Mouse (Mus musculus): Measurements from ENCODE around the gene Il5ra.

Gene Il5ra

DNA sequence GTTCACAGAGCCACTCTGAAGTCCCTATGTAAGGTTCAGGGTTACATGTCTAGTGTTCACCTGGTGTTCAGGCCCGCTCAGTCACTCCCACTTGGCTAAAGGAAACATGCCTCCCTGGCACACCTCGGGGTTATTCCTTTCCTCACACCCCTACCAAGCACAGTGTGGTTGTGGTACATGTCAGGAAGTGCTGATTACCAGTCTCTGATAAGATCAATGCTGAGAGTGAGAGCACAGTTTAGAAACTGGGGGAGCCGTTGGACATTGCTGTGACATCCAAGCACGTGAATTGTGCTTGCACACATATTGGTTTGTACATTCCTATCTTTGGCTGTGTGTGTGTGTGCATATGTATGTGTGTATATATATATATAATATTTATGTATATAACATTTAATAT is 16.3 kb downstream of the Il5ra start:
- DNase-seq: no peak

DNA sequence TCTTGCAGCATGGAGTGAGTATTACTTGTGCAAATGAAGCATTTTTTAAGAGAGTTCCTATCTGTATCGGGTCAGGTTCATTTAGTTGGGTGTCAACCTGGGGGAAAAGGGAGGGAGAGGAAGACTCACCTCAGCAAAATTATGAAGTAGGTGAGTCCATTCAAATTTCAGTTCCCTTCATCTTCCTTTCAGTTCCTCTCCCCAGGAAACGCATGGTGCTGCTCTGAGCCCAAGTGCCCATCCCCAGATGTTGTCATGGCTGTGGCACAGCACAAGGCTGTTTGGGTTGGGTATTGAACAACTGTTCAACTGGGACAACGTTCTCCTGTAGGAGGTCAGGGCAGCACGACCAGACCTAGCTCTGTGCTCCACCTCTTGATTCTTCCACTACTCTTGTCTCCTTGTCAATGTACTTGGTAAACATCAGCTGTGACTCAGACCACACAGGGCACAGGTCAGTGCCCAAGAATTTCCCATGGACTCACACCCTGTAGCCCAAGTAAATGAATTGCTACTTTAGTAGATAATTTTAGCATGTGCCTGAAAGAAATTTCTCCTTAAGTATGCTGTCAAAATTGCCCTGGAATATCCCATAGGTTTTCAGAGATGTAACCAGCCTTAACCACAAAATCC is 19.0 kb downstream of the Il5ra start:
- DNase-seq: no peak

GRCm38 (mm10) chr6:106727703-106728102 is 21.1 kb downstream of the Il5ra start:
- DNase-seq: no peak

DNA sequence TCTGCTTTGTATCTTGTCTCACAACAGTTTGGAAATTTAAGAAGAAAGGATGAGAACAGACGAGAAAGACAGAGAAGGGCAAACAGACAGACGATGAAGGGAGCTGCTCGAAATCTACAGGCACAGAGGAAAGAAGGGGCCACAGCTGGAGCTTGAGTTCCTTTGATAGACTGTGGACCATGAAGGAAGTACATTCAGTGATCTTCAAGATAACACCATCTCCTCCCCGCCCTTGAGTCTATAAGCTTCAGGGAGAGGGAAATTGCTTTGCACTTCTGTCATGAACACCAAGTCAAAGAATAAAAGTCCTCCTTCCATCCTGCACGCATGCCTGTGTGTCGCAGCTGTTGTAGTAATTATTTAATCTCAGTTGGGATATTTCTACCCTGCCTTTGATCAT is 22.8 kb downstream of the Il5ra start:
- DNase-seq: no peak

DNA sequence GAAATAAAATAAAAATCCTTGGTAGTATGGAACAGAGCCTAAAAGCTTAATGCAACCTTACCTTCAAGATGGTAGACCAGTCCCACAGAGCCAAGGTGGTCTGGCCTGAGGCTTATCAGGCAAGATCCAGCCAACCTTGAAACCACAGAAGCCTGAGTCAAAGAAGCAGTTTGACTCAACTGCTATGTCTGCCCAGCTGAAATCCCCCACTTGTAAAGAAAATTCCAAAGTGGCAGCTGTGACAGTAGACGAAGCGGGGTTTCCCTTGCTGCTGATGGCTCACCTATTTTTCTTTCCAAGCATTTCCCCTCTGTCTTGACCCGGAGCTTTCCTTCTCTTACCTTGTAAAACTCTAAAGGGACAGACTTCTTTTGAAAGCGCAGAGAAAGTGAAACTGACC is 23.2 kb downstream of the Il5ra start:
- no peak for DNase-seq

DNA sequence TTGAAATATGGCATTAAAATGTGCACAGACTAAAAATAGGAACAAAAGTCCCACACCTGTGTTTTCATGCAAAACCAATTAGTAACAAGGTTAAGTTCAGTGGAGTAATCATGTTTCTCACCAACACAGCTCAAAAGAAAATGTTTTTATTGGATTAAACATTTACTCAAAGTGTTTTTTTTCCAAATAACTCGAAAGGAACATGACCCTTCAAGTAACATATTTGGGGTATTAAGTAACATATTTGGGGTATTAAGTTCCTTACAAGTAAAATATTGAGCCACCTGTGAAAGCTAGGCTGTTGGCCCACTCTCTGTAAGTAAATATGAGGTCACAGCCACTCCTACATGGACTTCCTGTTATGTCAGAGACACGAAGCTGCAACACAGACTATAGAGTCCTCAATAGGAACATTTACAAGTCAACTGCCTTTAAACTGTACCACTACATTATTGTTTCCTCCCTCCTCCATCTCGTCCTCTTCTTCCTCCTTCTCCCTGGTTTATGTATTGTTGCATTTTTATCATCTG is 43.3 kb downstream of the Il5ra start:
- DNase-seq: no peak

- DNase-seq: no peak
Observed at GRCm38 (mm10) chr6:106701931-106702330, 46.9 kb downstream of the Il5ra start.

- no peak for DNase-seq
Observed at GRCm38 (mm10) chr6:106675581-106675980, 73.3 kb downstream of the Il5ra start.

DNA sequence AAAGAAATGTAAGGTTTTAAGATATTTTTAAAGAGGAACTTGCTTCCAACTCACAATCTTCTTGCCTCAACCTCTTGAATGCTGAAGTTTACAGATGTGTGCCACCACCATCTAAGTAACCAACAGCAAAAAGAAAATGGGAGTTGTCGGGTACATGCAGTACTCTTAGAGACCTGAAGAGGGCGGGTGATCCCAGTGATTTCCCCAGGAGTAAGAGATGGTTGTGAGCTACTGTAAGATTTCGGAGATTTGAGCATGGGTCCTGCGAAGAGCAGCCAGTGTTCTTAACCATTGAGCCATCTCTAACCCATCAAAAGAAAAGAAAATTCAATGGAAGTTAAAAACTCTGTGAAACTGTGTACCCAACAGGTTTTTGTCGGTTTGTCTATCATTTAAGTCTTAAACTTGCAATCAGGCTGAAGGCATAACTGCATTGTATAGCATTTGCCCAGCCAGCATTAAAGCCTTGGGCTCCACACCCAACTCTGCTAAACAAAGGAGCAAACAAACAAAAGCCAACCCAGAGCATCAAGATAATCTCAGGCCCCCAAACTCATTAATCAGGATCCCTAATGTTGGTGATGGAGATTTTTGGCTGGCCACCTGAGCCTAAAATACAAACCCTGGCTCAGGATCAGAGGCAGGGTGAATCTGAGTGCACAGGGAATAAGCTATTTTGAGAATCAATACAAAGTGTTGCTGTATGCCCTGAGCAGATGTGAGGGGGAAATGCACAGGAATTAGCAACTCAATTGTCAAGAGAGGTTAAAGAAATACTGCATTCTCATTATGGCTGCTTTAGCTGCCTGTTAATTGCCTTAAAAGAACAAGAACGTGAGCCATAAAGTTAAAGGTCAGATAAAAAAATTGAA is 84.8 kb downstream of the Il5ra start:
- DNase-seq: no peak
